Comparison of ENCODE assay signal across 22 mouse cellular contexts in the genomic region with DNA sequence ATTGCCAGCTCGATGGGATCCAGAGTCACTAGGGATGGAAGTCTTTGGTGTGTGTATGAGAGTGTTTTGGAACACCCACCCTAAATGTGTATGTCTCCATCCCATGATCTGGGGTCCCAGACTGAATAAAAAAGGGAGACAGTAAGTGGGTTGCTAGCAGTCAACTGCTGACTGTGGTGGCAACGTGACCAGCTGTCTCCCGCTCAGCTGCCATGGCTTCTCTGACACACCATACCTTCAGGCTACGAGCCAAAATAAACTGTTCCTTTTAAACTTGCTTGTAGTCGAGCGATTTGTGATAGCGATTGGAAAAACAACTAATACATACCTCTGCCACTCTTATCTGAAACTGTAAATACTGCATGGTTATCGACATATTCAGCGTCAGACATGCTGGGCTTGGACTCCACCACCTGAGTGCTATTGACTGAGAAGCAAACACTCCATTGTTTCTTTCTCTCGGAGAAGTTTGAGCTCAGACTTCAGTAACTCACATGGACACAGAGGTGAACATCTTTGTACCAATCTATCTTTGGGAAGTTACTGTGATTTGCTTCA.
A peak's percentile ranks its signal among the peaks of the same experiment; 100 is the strongest.
DNase-seq lines count a peak whose midpoint lies in the region; ATAC-seq and TF ChIP-seq lines count a peak whose summit lies in the region.
"Had no signal": no experiment of that assay in that cellular context is flagged by ENCODE, and none has a peak within 500 bp of the region (broad histone marks: within the 10 kb centered on the region; RNA-seq: fewer than 3 reads in every experiment).

No protein-coding gene starts in this region.

- H3K36me3 ChIP-seq in liver, embryonic 16.5 days (ENCODE audit: control insufficient read depth, insufficient read depth), result no peaks in the 10 kb centered on the region
- no peaks in the 10 kb centered on the region for H3K36me3 ChIP-seq in liver, embryonic 11.5 days (ENCODE audit: control insufficient read depth, insufficient read depth, low read length)
- H3K36me3 ChIP-seq in myocyte (ENCODE audit: control insufficient read depth, insufficient read depth), result no peaks in the 10 kb centered on the region
- H3K36me3 ChIP-seq in stomach, embryonic 16.5 days (ENCODE audit: control insufficient read depth, insufficient read depth, low read length), result no peaks in the 10 kb centered on the region
- H3K36me3 ChIP-seq in intestine, embryonic 15.5 days, result no peaks in the 10 kb centered on the region
- H3K36me3 ChIP-seq: embryonic facial prominence, embryonic 12.5 days; G1E had no signal

- no peak overlapping the region for H3ac ChIP-seq in myocyte (ENCODE audit: control insufficient read depth, insufficient read length)

- H3K9me3 ChIP-seq in liver, embryonic 16.5 days (replicated peaks; ENCODE audit: control insufficient read depth, low read length), result no peaks in the 10 kb centered on the region
- no peaks in the 10 kb centered on the region for H3K9me3 ChIP-seq in liver, embryonic 11.5 days (ENCODE audit: control insufficient read depth, low read length)
- H3K9me3 ChIP-seq in stomach, embryonic 16.5 days (replicated peaks; ENCODE audit: control insufficient read depth, low read length), result no peaks in the 10 kb centered on the region
- no peaks in the 10 kb centered on the region for H3K9me3 ChIP-seq in intestine, embryonic 15.5 days
- H3K9me3 ChIP-seq: G1E had no signal

- peak; percentile 41; the same call in 1 of the 2 replicates for ATAC-seq in liver, embryonic 16.5 days (ENCODE audit: low read depth)
- ATAC-seq in liver, embryonic 11.5 days (replicated peaks; ENCODE audit: low FRiP score), result no peak
- ATAC-seq in stomach, embryonic 16.5 days (ENCODE audit: insufficient read depth, low FRiP score), result peak; percentile 65; the same call in 1 of the 2 replicates
- no peak for ATAC-seq in intestine, embryonic 15.5 days
- ATAC-seq: activated CD4-positive, CD25-positive, alpha-beta regulatory T cell, adult 4 months; forebrain, embryonic 14.5 days; forebrain, embryonic 16.5 days; Patski had no signal

- H3K79me2 ChIP-seq in myocyte (ENCODE audit: control insufficient read depth, insufficient read depth), result no peaks in the 10 kb centered on the region

- 57% methylated on average over 10 of the region's 10 CpGs for WGBS in liver, embryonic 16.5 days (ENCODE audit: insufficient replicate concordance)
- WGBS in liver, embryonic 11.5 days, result 68% methylated on average over 10 of the region's 10 CpGs
- 59% methylated on average over 10 of the region's 10 CpGs for WGBS in stomach, embryonic 16.5 days
- 77% methylated on average over 10 of the region's 10 CpGs for WGBS in intestine, embryonic 15.5 days

- no peak for TF ChIP-seq CTCF in layer of hippocampus, adult 2 months (conservative IDR thresholded peaks at IDR 0.05)

- no peak for DNase-seq in liver, embryonic 11.5 days (ENCODE audit: low spot score)
- no peak for DNase-seq in left cerebral cortex, postnatal 14 days (ENCODE audit: low spot score in 2 of 2)
- DNase-seq in layer of hippocampus, adult 2 months (ENCODE audit: low spot score in 2 of 2), result no peak
- DNase-seq: adrenal gland, adult 8-10 months; adrenal gland, postnatal 14 days; adrenal gland, postnatal 36 days; cerebellum, adult 11-12 months; cerebellum, adult 2 months; cerebellum, adult 9-10 months; cerebellum, postnatal 10 days; cerebellum, postnatal 25 days had no signal

- TF ChIP-seq POLR2A in myocyte (IDR thresholded peaks at IDR 0.05; ENCODE audit: insufficient read length, low read depth), result no peak

- intact Hi-C loops in left cerebral cortex, postnatal 14 days (cut with DNase I), result no loop called here

- H3K27me3 ChIP-seq in liver, embryonic 16.5 days (ENCODE audit: control insufficient read depth, insufficient read depth, low read depth, low read length), result no peaks in the 10 kb centered on the region
- no peaks in the 10 kb centered on the region for H3K27me3 ChIP-seq in liver, embryonic 11.5 days (replicated peaks; ENCODE audit: control insufficient read depth, insufficient read depth, low read length)
- no peaks in the 10 kb centered on the region for H3K27me3 ChIP-seq in myocyte (ENCODE audit: control insufficient read depth, insufficient read depth, insufficient read length)
- no peaks in the 10 kb centered on the region for H3K27me3 ChIP-seq in stomach, embryonic 16.5 days (ENCODE audit: control insufficient read depth, insufficient read depth, low read length)
- H3K27me3 ChIP-seq in intestine, embryonic 15.5 days (replicated peaks), result no peaks in the 10 kb centered on the region
- H3K27me3 ChIP-seq: embryonic facial prominence, embryonic 12.5 days; Patski had no signal

- H3K4me1 ChIP-seq in liver, embryonic 16.5 days (ENCODE audit: control insufficient read depth, low read depth, low read length), result no peaks in the 10 kb centered on the region; the same call in none of the 2 replicates
- peaks cover 15% of the 10 kb centered on the region for H3K4me1 ChIP-seq in liver, embryonic 11.5 days (replicated peaks; ENCODE audit: control insufficient read depth, insufficient read depth, low read length)
- peaks cover 29% of the 10 kb centered on the region for H3K4me1 ChIP-seq in stomach, embryonic 16.5 days (ENCODE audit: control insufficient read depth, insufficient read depth, low read length)
- peaks cover 15% of the 10 kb centered on the region for H3K4me1 ChIP-seq in intestine, embryonic 15.5 days (replicated peaks)

- no peak overlapping the region for H3K4me3 ChIP-seq in liver, embryonic 16.5 days (ENCODE audit: low read depth, low read length)
- no peak overlapping the region for H3K4me3 ChIP-seq in liver, embryonic 11.5 days (ENCODE audit: low read depth, low read length)
- no peak overlapping the region for H3K4me3 ChIP-seq in myocyte
- H3K4me3 ChIP-seq in stomach, embryonic 16.5 days (replicated peaks; ENCODE audit: low read length), result no peak overlapping the region
- no peak overlapping the region for H3K4me3 ChIP-seq in intestine, embryonic 15.5 days (replicated peaks)
- H3K4me3 ChIP-seq in layer of hippocampus, adult 2 months, result no peak overlapping the region
- H3K4me3 ChIP-seq: embryonic facial prominence, embryonic 10.5 days; embryonic facial prominence, embryonic 12.5 days had no signal

- no peak overlapping the region for H3K9ac ChIP-seq in liver, embryonic 16.5 days (ENCODE audit: low read depth, low read length)
- H3K9ac ChIP-seq in liver, embryonic 11.5 days (ENCODE audit: low read depth, low read length), result no peak overlapping the region
- no peak overlapping the region for H3K9ac ChIP-seq in stomach, embryonic 16.5 days (ENCODE audit: low read length)
- no peak overlapping the region for H3K9ac ChIP-seq in intestine, embryonic 15.5 days
- H3K9ac ChIP-seq: embryonic facial prominence, embryonic 12.5 days had no signal

- no peak overlapping the region for H3K27ac ChIP-seq in liver, embryonic 16.5 days (ENCODE audit: low read length)
- H3K27ac ChIP-seq in liver, embryonic 11.5 days (ENCODE audit: low read depth, low read length), result no peak overlapping the region
- peak overlapping the region; percentile 29; the same call in 1 of the 2 replicates for H3K27ac ChIP-seq in stomach, embryonic 16.5 days (ENCODE audit: low read length)
- H3K27ac ChIP-seq in intestine, embryonic 15.5 days, result no peak overlapping the region
- H3K27ac ChIP-seq in layer of hippocampus, adult 2 months, result no peak overlapping the region
- H3K27ac ChIP-seq: embryonic facial prominence, embryonic 10.5 days; embryonic facial prominence, embryonic 12.5 days had no signal

- H3K4me2 ChIP-seq in liver, embryonic 16.5 days (ENCODE audit: low read depth, low read length), result no peak overlapping the region
- H3K4me2 ChIP-seq in liver, embryonic 11.5 days, result no peak overlapping the region
- H3K4me2 ChIP-seq in myocyte (ENCODE audit: low read depth), result no peak overlapping the region
- H3K4me2 ChIP-seq in stomach, embryonic 16.5 days (ENCODE audit: low read depth, low read length), result no peak overlapping the region
- H3K4me2 ChIP-seq in intestine, embryonic 15.5 days (replicated peaks), result no peak overlapping the region
- H3K4me2 ChIP-seq: embryonic facial prominence, embryonic 12.5 days had no signal

TF ChIP-seq in myocyte, 11 proteins besides CTCF, POLR2A, EP300 and RAD21:
- TF ChIP-seq REST (IDR thresholded peaks at IDR 0.05; ENCODE audit: insufficient read depth, insufficient read length), result no peak
- no peak for TF ChIP-seq POLR2AphosphoS2 (IDR thresholded peaks at IDR 0.05; ENCODE audit: insufficient read length, low read depth)
- peak; percentile 64 for TF ChIP-seq TCF3 (IDR thresholded peaks at IDR 0.05; ENCODE audit: insufficient read length, low read depth)
- no peak for TF ChIP-seq E2F4 (IDR thresholded peaks at IDR 0.05; ENCODE audit: insufficient read depth)
- no peak for TF ChIP-seq CEBPB (IDR thresholded peaks at IDR 0.05; ENCODE audit: insufficient read depth, poor library complexity, severe bottlenecking)
- no peak for TF ChIP-seq SRF (IDR thresholded peaks at IDR 0.05; ENCODE audit: control insufficient read depth, insufficient read length, low read depth)
- TF ChIP-seq MYOG (IDR thresholded peaks at IDR 0.05; ENCODE audit: control insufficient read depth in 1 of 3, insufficient read depth in 1 of 3, insufficient read length in 2 of 3, low read depth in 2 of 3), result peak in 2 of 3 experiments; percentile 76 to 89
- TF ChIP-seq MYOD1 (IDR thresholded peaks at IDR 0.05; ENCODE audit: control insufficient read depth in 1 of 3, insufficient read length in 2 of 3, low read depth in 2 of 3), result peak in 2 of 3 experiments; percentile 73 to 88
- TF ChIP-seq TCF12 (IDR thresholded peaks at IDR 0.05; ENCODE audit: insufficient read depth, poor library complexity, severe bottlenecking), result peak; percentile 29
- no peak for TF ChIP-seq USF1 (IDR thresholded peaks at IDR 0.05; ENCODE audit: low read depth)
- no peak for TF ChIP-seq MAX (IDR thresholded peaks at IDR 0.05; ENCODE audit: low read depth)

Comparison
In these comparisons a context has a peak if more than half of its experiments do, and no peak if none do; other contexts are left out.
1. ATAC-seq: peak in liver, embryonic 16.5 days (single experiment) and stomach, embryonic 16.5 days (single experiment); none in liver, embryonic 11.5 days (single experiment) and intestine, embryonic 15.5 days (single experiment).